Mouse (Mus musculus) spleen, postnatal 10 days (tissue): ENCODE data around the gene Crb2.
A peak's percentile ranks its signal among the peaks of the same experiment; 100 is the strongest.

ENCODE experiments used
- DNase-seq, 2 experiments: peaks; one replicate each; pipeline ENCODE4 v3.0.0; 2021 to 2022; ENCODE audit warnings: low spot score in 2 of 2

The Crb2 gene

DNA sequence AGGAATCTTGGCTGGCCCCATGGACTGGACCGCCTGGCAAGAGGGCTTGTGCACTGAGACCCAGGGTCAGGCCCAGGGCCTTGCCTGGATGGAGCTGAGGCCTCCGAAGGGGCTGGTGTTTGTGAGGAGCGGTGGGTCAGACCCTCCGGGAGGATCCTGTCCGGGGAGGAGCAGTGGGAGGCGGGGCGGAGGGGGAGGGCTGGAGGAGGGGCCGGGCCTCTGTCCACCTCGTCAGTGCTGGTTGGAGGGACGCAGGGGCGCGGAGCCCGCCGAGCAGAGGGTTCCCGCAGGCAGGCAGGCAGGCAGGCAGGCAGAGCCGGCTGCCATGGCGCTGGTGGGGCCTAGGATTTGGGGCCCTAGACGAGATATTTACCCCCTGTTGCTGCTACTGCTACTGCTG is at the start of gene Crb2:
Gene Crb2, plus strand, starts transcription at position 234 of the 400 bp plus-strand sequence.
- no peak for DNase-seq

DNA sequence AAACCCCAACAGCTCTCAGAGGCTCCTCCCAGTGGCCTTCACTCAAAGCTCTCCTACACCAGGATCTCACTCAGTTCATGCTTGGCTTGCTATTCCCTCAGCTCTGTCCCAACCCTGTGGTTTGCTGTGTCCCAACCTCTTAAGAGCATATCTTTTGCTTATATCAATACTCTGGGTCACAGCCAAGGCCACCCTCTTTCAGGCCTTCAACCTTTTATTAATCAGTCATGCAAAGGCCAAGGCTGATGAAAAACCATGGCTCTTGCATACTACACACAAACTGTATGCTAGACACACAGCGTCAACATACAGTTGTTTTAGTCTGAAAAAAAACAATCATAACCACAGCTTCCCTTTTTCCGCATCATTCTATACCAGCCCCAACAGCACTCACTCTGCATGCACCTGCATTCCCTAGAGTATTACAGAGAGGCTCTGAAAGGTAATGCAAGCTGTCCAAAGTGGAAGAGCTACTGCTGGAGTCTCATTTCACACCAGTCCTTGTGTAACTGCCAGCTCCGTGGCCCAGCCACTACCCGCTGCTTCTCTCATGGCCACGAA is 44.7 kb upstream of the Crb2 start:
- no peak for DNase-seq

DNA sequence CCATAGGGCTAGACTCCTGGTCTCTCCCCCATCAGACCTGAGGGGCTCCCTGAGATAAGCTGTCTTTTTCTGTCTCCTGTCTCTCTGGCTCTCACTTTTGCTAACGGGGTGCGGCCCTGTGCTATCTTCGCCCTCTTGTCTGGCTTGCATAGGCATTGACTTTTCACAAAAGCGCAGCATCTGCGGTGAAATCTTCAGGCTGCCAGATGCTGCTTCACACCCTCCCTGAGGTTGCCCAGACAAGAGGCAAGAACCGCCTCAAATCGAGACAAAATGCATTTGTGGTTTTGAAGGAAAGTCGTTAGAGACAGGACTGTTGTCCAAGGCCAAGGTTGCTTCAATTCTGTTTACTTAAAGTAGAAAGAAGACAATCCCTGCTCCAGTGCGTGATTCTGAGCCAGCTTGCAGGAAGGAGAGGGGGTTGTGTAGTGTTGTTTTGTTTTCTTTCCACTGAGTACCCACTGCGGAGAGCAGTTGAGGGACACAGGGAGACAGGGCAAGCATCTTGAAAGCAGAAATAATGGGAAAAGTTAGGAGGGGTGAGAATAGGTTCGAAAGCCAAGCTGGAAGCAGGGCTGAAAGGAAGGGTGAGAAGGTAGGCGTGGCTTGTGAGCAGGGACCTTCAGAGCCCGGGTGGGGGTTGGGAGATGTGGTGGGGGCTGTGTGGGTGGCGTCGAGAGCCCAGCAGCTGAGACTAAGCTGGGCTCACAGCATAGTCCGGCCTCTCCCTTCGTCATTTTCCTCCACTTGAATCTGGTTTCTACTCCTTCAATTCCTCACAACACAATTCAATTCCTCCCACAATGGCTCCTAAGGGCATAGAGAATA is 40.9 kb upstream of the Crb2 start:
- DNase-seq = peak in 1 of 2 experiments; percentile 57

DNA sequence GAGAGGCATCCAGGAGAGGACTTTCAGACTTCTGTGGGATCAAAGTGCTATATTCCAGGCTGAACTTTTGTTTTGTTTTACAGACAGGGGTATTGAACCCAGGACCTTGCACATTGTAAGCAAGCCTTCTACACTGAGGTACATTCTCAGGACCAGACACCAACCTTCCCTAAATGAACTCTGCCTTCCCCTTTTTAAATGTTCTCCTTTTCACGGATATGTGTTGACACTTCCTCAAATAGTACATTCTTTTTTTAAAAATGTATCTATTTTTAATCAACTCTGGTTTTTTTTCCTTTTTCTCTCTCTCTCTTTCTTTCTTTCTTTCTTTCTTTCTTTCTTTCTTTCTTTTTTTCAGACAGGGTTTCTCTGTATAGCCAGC is 40.3 kb upstream of the Crb2 start:
- DNase-seq = no peak

DNA sequence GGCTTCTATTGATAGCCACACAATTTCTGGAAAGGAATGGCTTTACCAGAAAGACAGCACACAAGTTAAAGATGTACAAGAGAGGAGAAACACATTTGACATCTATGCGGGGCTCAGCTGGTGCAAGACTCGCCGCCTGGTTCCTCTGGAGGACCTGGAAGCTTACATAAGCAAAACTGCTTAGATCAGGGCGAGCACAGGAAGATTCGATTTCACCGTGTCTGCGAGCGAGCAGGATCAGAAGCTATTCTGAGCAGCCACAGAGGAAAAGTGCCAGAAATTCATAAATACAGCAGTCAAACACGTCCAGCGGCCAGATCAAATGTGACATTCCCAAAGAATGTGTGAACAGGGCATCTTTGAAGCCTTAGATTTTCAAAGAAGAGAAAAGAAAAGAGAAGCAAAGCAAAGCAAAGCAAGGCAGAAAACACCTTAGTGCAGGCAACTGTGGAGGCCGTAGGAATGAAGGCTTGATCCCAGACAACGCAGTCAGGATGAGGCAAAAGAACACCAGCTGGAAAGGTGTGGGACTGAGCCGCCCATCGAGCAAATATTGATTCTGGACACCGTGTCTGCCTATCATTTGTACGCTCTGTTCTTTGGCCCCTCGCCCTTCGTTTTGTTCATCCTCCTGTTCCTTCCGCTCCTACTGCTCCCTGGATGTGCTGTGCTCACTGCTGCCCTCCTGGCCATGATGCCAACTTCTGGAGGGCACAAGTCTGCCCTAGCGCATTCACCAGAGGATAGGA is 34.1 kb upstream of the Crb2 start:
- DNase-seq = no peak

DNA sequence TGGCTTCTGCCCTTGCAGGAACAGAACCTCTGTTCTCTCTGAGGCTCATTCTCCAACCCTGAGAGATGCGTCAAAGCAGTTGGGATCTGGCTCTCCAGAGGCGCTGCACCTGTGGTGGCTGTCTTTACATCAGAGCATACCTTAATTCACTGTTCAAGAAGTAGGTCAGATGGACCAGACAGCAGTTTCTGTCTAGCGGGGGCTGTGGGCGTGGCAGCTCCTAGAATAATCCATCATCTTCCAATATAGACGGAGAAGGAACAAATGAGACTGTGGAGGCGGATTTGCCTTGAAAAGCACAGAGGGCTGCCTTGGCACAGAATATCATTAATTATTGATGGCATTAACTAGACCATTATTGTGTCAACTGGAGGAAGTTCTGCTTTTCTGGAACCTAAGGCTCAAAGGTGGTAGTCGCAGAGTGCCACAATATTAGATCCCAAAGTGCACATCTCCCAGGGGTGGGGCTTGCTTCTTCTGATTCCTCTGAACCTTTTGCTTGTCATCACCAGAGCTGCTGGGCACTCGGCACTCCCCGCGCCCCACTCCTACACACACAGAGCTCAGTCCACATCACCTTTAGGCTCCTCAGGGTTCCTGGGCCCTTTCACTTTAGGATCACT is 31.2 kb upstream of the Crb2 start:
- DNase-seq = no peak

DNA sequence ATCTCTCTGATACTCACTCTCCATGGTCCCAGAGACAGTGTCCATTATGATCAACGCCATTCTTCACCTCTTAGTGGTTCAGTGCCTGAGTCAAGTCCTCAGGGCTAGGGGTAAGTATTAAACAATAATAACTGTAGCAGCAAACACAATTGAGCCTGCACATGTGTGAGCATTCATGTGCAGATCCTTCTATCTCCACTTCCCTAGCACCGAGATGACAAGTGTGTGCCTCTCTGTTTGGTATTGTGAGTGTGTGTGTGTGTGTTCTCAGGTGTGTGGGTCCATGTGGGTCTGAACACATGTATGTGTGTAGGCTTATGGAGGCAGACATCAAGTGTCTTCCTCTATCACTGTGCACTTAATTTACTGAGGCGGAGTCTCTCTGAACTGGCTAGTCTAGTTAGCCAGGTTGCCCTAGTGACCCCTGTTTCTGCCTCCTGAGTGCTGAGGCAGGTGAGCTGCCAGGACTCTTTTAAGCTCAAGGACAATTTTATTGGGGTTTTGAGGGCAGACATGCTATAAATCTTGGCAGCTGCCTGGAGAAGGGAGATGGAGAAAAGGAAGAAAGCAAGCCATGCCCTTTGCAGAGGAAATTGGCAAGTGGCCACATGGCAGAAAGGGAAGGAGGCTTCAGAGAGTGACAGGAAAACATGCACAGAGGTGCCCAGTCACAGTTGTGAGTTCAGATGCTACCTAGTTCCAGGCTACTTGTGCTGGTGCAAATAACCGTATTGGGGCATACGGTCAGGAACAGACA is 29.6 kb upstream of the Crb2 start:
- no peak for DNase-seq

DNA sequence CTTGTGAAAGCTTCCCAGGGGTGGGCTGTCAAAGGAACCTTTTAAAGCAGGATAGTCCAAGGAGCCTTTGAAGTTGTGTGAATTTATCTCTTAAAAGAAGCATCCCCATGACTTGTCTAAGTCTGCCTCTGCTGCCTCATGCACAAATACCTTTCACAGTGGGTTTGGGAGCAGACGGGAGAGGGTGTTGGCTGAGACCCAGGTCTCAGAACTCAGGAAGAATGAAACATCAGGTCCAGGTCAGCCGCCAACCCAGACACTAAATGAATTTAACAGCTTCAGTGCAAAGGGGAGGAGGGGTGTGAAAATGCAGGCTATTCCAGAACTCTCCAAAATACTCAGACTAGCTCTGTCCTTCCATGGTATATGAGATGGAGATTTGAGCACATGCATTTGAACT is 28.1 kb upstream of the Crb2 start:
- no peak for DNase-seq

DNA sequence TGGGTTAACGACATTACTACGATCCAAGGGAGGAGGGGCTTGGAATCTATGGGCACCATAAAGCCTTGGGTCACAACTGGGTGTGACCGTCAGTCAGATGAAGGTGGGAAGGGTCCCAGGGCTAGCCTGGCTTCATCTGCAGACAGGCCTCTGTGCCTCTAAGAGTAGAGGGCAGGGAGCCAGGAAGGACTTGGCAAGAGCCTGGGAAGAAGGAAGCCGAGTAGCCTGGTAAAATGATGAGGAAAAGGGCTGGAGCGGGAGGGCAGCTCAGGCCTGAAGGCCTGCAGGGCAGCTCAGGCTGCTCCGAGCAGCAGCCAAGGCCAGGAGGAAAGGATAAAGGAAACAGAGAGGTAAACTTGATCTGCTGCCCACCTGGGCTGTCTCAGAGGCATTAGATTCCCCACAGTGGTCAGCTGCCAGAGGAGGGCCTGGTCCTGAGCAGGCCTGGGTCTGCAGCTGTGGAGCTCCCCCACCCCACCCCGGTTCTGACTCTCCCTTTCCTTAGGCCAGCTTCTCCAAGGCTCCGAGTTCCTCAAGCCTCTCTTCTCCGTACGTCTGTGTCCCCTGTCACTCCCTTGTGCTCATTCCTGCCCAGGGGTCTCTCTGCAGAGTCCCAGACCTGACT is 27.5 kb upstream of the Crb2 start:
- no peak for DNase-seq

DNA sequence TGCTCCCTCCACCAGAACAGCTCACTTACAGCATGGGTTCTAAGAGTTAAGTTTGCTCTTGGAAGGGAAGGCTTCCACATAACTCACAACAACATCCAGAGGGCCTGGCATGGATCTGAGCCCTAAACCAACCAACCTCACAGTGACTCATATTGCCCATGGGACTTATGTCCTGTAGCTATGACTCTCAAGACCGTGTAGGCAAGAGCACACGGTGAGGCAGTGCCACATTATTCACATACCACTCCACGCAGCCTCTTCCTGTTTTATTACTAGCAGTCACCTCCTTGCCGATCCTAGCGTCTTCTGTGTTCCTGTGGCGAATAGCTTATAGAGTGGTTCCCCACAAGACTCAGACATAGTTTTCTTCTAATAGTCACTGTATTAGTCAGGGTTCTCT is 26.7 kb upstream of the Crb2 start:
- DNase-seq = no peak

DNA sequence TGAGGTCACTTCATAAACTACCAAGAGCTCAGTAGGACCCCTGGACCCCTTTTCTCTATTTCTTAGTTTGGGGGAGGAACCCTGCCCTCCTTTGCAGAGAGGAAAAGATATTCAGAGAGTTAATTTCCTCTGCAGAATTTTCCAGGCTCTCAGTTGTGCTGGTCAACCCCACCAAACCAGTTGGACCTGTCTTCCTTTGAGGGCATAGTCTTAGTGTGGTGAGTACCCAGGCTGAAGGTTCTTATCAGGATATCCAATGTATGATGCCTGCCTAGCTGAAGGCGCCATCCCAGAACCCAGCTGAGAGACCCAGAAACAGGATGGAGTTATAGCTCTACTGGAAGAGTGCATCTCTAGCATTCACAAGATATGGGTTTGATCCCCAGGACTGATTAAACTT is 24.9 kb upstream of the Crb2 start:
- DNase-seq = no peak

DNA sequence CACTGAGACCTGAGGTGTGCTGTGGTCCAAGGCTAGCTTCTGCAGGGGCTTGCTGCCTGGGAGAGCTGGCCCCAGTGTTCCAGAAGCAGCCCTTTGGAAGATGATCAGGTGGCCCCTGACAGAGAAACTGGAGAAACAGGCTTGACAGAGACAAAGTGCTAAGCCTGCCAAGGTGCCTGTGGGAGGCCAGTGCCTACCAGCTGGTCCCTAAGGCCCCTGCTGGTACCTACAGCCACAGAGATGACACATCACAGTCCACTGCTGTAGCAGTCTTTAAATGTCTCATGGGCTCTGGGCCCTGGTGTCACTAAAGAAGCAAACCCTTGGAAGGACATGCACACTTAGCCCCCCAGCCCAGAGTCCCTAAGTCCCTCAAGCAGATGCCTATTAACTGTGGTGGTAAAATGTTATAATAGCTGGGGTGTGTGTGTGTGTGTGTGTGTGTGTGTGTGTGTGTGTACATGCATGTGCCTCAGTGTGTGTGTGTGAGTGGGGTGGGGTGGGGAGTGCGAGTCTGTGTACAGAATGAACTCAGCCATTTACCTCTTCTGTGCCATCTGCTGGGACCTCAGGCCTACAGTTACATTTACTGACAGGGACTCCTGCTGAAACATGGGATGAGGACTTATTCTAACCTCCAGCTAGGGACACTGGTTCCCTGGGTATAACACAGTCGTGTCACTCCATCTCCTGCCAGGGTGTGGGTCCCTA is 19.7 kb upstream of the Crb2 start:
- no peak for DNase-seq

DNA sequence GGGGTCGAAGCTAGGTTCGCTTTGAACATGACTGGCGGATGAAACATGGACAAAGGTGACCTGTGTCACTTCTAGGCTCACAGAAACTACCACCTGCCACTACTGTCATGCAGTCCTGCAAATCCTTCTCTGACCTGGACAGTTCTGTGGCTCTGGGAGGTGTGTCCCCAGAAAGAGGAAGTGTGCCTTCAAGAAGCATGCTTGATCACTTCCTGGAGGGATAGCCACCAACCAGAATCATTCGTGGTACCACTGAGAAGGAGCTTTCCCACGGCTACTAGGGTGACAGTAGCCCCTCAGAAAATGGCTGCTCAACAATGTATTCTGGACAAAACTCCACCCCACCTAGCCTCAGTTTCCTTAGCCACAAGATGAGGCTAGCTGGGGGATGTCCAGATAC is 19.0 kb upstream of the Crb2 start:
- no peak for DNase-seq

DNA sequence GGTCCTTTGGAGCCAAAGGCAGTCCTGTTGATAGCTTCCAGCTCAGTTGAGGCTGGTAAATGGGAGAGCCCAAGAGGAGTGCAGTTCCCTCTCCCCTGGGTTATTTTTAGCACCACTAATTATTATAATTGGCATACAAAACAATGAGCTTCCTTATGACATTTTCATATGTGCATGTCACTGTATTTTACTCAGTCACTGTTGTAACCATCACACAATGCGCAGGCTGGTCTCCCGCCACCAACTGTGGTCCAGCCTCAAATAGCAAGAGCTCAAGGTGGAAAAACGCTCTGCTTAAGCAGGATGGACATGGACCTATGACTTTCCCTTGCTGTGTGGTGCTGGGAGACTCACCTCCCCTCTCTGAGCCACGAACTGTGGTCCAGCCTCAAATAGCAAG is 18.3 kb upstream of the Crb2 start:
- no peak for DNase-seq

DNA sequence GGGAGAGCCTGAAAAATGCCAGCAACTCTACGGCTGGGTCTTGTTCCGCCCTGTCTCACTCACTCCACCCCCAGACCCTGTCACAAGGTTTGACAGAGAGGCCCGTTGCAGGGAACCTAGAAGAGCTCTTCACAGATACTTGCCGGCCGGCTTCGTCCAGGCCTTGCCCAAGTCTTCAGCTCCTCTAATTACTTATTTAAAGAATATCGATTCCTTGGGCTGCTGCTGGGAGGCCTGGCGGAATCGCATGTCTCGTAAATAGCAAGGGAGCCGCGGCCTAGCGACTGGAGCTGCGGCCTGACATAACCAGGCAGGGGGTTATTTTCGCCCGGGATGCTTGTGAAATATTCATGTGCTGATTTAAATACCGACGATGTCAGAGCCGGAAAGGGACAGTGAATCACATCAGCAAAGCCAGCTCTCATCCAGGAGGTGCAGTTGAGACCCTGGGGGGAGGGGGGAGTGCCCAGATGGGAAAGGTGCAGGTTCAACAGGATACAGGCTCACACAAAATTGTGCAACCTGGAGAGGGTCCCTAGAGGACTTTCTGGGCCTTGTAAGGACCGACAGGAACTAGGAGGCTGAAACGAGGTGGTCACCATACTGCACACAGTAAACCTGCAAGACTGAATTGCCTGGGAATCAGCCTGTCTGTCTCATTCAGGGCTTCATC is 17.6 kb upstream of the Crb2 start:
- DNase-seq = peak in 1 of 2 experiments; percentile 59

DNA sequence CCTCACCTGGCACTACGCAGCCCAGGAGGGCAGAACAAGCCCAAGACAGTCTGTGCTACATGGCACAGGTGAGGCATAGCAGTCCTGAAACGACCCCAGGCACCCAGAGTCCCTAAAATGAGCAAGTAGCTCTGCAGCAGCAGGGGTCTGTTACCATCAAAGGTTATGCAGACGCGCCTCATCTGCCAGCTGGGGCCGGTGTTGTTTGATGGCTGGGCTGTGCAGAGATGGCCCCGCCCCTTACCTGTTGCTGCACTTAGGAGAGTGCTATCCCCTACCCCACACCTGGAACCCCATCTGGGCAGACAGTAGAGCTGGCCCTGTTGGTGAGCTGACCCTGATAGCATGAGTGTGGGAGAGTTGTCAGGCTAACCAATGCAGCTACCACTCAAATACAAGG is 15.4 kb upstream of the Crb2 start:
- no peak for DNase-seq

DNA sequence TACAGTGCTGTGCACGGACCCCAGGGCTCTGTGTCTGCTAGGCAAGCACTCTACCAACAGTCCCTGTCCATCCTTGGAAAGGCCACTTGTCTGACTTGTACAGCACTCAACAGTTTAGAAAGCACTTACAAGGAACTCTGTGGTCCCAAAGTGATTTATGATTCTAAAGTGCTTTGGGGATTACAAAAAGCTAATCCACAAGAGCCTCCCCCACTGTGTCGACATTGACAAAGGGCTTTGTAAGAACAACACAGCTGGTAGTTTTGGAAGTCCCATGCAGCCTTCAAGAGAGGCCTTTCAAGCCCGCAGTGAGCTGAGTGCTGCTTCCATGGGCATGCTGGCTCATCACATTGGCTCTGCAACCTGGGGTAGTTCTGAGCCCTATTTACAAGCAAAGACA is 12.4 kb upstream of the Crb2 start:
- DNase-seq = no peak

DNA sequence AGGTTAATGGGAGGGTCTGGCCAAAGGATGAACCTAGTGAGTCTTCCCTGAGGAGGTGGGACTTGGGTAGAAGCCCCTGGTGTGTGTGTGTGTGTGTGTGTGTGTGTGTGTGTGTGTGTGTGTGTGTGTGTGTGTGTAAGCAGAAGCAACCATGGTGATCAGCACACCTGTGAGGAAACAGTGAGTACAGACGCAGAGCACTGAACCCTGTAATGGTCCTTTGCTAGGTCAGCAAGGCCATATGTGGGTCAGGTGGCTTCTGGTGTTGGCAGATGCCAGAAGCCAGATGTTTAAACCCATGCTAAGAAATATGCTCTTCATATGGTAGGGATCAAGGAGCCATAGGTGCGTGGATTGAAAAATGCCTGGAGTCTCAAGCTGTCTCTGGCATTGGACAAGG is 11.5 kb upstream of the Crb2 start:
- DNase-seq = no peak

DNA sequence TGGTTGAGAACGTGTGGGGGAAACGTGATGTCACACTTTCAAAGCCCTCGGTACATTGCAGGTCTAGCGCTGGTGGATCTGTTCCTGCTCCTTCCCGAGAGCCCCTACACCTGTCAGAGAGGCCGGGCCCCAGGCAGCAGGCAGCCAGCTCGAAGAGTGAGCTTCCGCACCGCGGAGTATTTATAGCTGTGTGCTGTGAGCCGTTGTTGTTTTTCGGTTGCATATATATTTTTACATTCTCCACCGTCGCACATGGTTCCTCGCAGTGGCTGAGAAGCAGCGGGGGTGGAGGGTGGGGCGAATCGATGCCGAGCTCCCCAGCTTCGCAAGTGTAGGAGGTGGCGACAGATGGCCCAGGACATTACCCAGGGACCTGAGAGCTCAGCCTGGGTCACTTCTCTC is 11.0 kb upstream of the Crb2 start:
- peak in 1 of 2 experiments; percentile 72 for DNase-seq
